Mouse (Mus musculus): ENCODE measurements at regions not wholly inside any gene's neighbourhood (a gene's known extent, or its start where the extent isn't known, plus 50 kb on each side); places are given as distances from the start of the nearest gene placed in this dataset.

DNA sequence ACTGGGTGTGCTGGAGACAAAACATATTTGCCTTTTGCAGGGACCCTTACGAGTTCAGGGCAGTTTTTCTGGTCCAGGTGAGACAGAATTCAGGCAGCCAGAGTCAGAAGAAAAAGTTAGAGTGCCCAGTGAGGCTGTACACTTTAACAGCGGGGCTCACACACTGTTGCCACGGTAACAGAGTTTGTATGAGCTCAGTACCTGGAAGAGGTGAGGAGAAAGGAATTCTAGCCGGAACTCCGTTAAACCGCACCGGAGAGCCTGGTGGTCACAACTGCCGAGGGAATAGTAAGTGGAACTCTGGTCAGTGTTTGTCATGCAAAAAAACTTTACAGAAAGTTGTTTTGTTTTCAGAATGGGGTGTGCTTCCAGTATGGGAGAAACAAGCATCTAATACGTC, 222.6 kb upstream of the Pabpc6 start:
- no peak for TF ChIP-seq POLR2A (IDR thresholded peaks at IDR 0.05; ENCODE audit: low read depth, low read length)
- no peak for TF ChIP-seq CTCF (IDR thresholded peaks at IDR 0.05; ENCODE audit: borderline replicate concordance, insufficient read depth, low read length)

Measured in embryonic fibroblast, embryonic 13.5 days (primary cell).